Mouse (Mus musculus): ENCODE data around the gene Copg2.

DNA sequence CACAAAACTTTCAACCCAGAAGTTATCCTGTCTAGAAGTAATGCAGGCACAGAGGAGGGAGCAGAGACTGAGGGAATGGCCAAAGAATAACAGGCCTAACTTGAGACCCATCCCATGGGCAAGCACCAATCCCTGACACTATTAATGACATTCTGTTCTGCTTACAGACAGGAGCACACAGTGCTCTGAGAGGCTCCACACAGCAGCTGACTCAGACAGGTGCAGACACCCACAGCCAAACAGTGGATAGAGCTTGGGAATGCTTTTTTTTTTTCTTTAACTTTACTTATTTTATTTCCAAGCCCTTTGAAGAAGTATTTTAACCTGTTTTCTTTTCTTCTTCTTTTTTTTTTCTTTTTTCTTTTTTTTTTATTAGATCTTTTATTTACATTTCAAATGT lies 4.8 kb downstream of the Copg2 start:
- no peak for TF ChIP-seq EP300 (IDR thresholded peaks at IDR 0.05; ENCODE audit: low read depth)
- TF ChIP-seq CTCF (IDR thresholded peaks at IDR 0.05; ENCODE audit: low read depth), result no peak

Data from liver, embryonic 14.5 days (tissue).